ENCODE assay signal across 22 mouse cellular contexts in genomic region chr9:89305637-89306036, GRCm38 (mm10).
DNase-seq lines count a peak whose midpoint lies in the region; ATAC-seq and TF ChIP-seq lines count a peak whose summit lies in the region.
"Had no signal": no experiment of that assay in that cellular context is flagged by ENCODE, and none has a peak within 500 bp of the region (broad histone marks: within the 10 kb centered on the region; RNA-seq: fewer than 3 reads in every experiment).

No protein-coding gene starts in this region.

- no peaks in the 10 kb centered on the region for H3K27me3 ChIP-seq in heart, embryonic 11.5 days (ENCODE audit: control insufficient read depth, insufficient read depth, low read length)
- H3K27me3 ChIP-seq in kidney, postnatal 0 days (ENCODE audit: insufficient read depth, low read length): no peaks in the 10 kb centered on the region
- no peaks in the 10 kb centered on the region for H3K27me3 ChIP-seq in embryonic facial prominence, embryonic 14.5 days (replicated peaks; ENCODE audit: control insufficient read depth, insufficient read depth, low read length)
- H3K27me3 ChIP-seq: embryonic facial prominence, embryonic 15.5 days; forebrain, embryonic 12.5 days had no signal

- H3K4me2 ChIP-seq in heart, embryonic 11.5 days: no peak overlapping the region
- no peak overlapping the region for H3K4me2 ChIP-seq in kidney, postnatal 0 days (ENCODE audit: low read length)
- H3K4me2 ChIP-seq in embryonic facial prominence, embryonic 14.5 days (ENCODE audit: low read depth, low read length): no peak overlapping the region
- H3K4me2 ChIP-seq: embryonic facial prominence, embryonic 15.5 days; forebrain, embryonic 12.5 days had no signal

- no peak overlapping the region for H3K9ac ChIP-seq in heart, embryonic 11.5 days (ENCODE audit: low read depth, low read length)
- H3K9ac ChIP-seq in kidney, postnatal 0 days (ENCODE audit: low read depth, low read length): no peak overlapping the region
- no peak overlapping the region for H3K9ac ChIP-seq in embryonic facial prominence, embryonic 14.5 days (ENCODE audit: low read depth, low read length)
- H3K9ac ChIP-seq: embryonic facial prominence, embryonic 15.5 days; forebrain, embryonic 12.5 days had no signal

- H3K27ac ChIP-seq in heart, embryonic 11.5 days (ENCODE audit: low read depth, low read length): no peak overlapping the region
- H3K27ac ChIP-seq in kidney, postnatal 0 days: no peak overlapping the region
- no peak overlapping the region for H3K27ac ChIP-seq in embryonic facial prominence, embryonic 14.5 days (replicated peaks; ENCODE audit: low read depth, low read length)
- H3K27ac ChIP-seq: embryonic facial prominence, embryonic 15.5 days; forebrain, embryonic 10.5 days; forebrain, embryonic 12.5 days had no signal

- no peak for TF ChIP-seq CTCF in kidney, postnatal 0 days (IDR thresholded peaks at IDR 0.05; ENCODE audit: low read depth)

- H3K9me3 ChIP-seq in heart, embryonic 11.5 days (replicated peaks; ENCODE audit: control insufficient read depth, low read length): no peaks in the 10 kb centered on the region
- H3K9me3 ChIP-seq in kidney, postnatal 0 days (replicated peaks; ENCODE audit: low read length): no peaks in the 10 kb centered on the region
- H3K9me3 ChIP-seq in embryonic facial prominence, embryonic 14.5 days (ENCODE audit: control insufficient read depth, low read length): no peaks in the 10 kb centered on the region
- H3K9me3 ChIP-seq: embryonic facial prominence, embryonic 15.5 days; forebrain, embryonic 10.5 days; forebrain, embryonic 12.5 days had no signal

- no peak for ATAC-seq in heart, embryonic 11.5 days (replicated peaks; ENCODE audit: insufficient number of reproducible peaks, low FRiP score, low TSS enrichment)
- ATAC-seq in kidney, postnatal 0 days (replicated peaks; ENCODE audit: low FRiP score, low read depth): no peak
- ATAC-seq in embryonic facial prominence, embryonic 14.5 days (ENCODE audit: low read depth): peak; percentile 79
- ATAC-seq: forebrain, embryonic 14.5 days; forebrain, embryonic 16.5 days had no signal

- DNase-seq in heart, adult 11 months: peak; percentile 21
- peak; percentile 8 for DNase-seq in kidney, postnatal 0 days (ENCODE audit: low spot score)
- DNase-seq in kidney, postnatal 4 days: no peak
- DNase-seq in embryonic facial prominence, embryonic 14.5 days (ENCODE audit: low spot score): peak; percentile 18
- DNase-seq in thymus, postnatal 25 days: no peak
- DNase-seq: adrenal gland, adult 2 months; adrenal gland, postnatal 10 days; adrenal gland, postnatal 25 days; cerebellum, adult 11 months; cerebellum, adult 18-20 months; cerebellum, adult 8-10 months; cerebellum, adult 9-11 months; cerebellum, postnatal 14 days; cerebellum, postnatal 36 days; embryo, embryonic 11 days had no signal

- H3K4me3 ChIP-seq in heart, embryonic 11.5 days (ENCODE audit: low read depth, low read length): no peak overlapping the region
- no peak overlapping the region for H3K4me3 ChIP-seq in kidney, postnatal 0 days (replicated peaks; ENCODE audit: low read depth, low read length)
- H3K4me3 ChIP-seq in embryonic facial prominence, embryonic 14.5 days (ENCODE audit: low read depth, low read length): no peak overlapping the region
- H3K4me3 ChIP-seq: embryonic facial prominence, embryonic 15.5 days; erythroblast, embryonic 14.5 days; forebrain, embryonic 10.5 days; forebrain, embryonic 12.5 days had no signal

- H3K4me1 ChIP-seq in heart, embryonic 11.5 days (ENCODE audit: control insufficient read depth, insufficient read depth, low read length): no peaks in the 10 kb centered on the region
- no peaks in the 10 kb centered on the region for H3K4me1 ChIP-seq in kidney, postnatal 0 days (replicated peaks; ENCODE audit: insufficient read depth, low read length)
- no peaks in the 10 kb centered on the region for H3K4me1 ChIP-seq in embryonic facial prominence, embryonic 14.5 days (ENCODE audit: control insufficient read depth, insufficient read depth, low read length)
- H3K4me1 ChIP-seq: embryonic facial prominence, embryonic 15.5 days; forebrain, embryonic 10.5 days; forebrain, embryonic 12.5 days had no signal

- no peaks in the 10 kb centered on the region for H3K36me3 ChIP-seq in heart, embryonic 11.5 days (ENCODE audit: control insufficient read depth, insufficient read depth, low read length)
- no peaks in the 10 kb centered on the region for H3K36me3 ChIP-seq in kidney, postnatal 0 days (ENCODE audit: insufficient read depth, low read length)
- H3K36me3 ChIP-seq in embryonic facial prominence, embryonic 14.5 days (ENCODE audit: control insufficient read depth, insufficient read depth, low read length): no peaks in the 10 kb centered on the region
- H3K36me3 ChIP-seq: embryonic facial prominence, embryonic 15.5 days; forebrain, embryonic 10.5 days; forebrain, embryonic 12.5 days had no signal

- 75% methylated on average over 2 of the region's 2 CpGs for WGBS in heart, embryonic 11.5 days (ENCODE audit: insufficient replicate concordance)
- WGBS in kidney, postnatal 0 days: 39% methylated on average over 2 of the region's 2 CpGs
- WGBS in embryonic facial prominence, embryonic 14.5 days: 61% methylated on average over 2 of the region's 2 CpGs

Comparison
In these comparisons a context has a peak if more than half of its experiments do, and no peak if none do; other contexts are left out.
1. DNase-seq: peak in heart, adult 11 months (single experiment), kidney, postnatal 0 days (single experiment) and embryonic facial prominence, embryonic 14.5 days (single experiment); none in kidney, postnatal 4 days (0 of 2) and thymus, postnatal 25 days (single experiment).